Comparison of ENCODE assay signal across 23 mouse cellular contexts in genomic region chr4:137233632-137234031, GRCm38 (mm10). TPM values are rescaled to one million over a fixed set of nuclear protein-coding genes. Genes with fewer than 3 reads are reported as not detected.
"Had no signal": no experiment of that assay in that cellular context is flagged by ENCODE, and none has a peak within 500 bp of the region (broad histone marks: within the 10 kb centered on the region; RNA-seq: fewer than 3 reads in every experiment).

No protein-coding gene starts in this region.

- H3K27me3 ChIP-seq: liver, embryonic 15.5 days; lung, embryonic 15.5 days; midbrain, embryonic 12.5 days; neural tube, embryonic 13.5 days; neural tube, embryonic 15.5 days had no signal

- H3K9ac ChIP-seq: liver, embryonic 15.5 days; liver, postnatal 0 days; lung, embryonic 15.5 days; midbrain, embryonic 12.5 days; neural tube, embryonic 13.5 days; neural tube, embryonic 15.5 days had no signal

- H3K4me1 ChIP-seq: megakaryocyte, embryonic 14.5 days; midbrain, embryonic 12.5 days had no signal

- ATAC-seq: lung, postnatal 0 days; midbrain, embryonic 16.5 days had no signal

- DNase-seq: liver, postnatal 0 days; lung, adult 2 months; lung, postnatal 14 days; lung, postnatal 36 days; retina, postnatal 1 day; right cerebral cortex, adult 18-20 months; right cerebral cortex, postnatal 25 days; right cerebral cortex, postnatal 4 days; spleen, adult 18-20 months; thymus, adult 18-20 months; thymus, postnatal 14 days; thymus, postnatal 36 days had no signal

- H3K4me2 ChIP-seq: liver, embryonic 15.5 days; lung, embryonic 15.5 days; midbrain, embryonic 12.5 days; neural tube, embryonic 13.5 days; neural tube, embryonic 15.5 days had no signal

- H3K36me3 ChIP-seq: liver, embryonic 15.5 days; lung, embryonic 15.5 days; midbrain, embryonic 12.5 days; neural tube, embryonic 13.5 days; neural tube, embryonic 15.5 days had no signal

- H3K9me3 ChIP-seq: liver, embryonic 15.5 days; lung, embryonic 15.5 days; midbrain, embryonic 12.5 days; neural tube, embryonic 13.5 days; neural tube, embryonic 15.5 days had no signal

- H3K4me3 ChIP-seq: liver, embryonic 15.5 days; lung, embryonic 15.5 days; megakaryocyte, embryonic 14.5 days; midbrain, embryonic 12.5 days; myocyte; neural tube, embryonic 13.5 days; neural tube, embryonic 15.5 days had no signal

- H3K27ac ChIP-seq: liver, embryonic 15.5 days; lung, embryonic 15.5 days; macrophage; midbrain, embryonic 12.5 days; neural tube, embryonic 13.5 days; neural tube, embryonic 15.5 days had no signal

RNA-seq across cellular contexts. Expression of gene Wnt4, which starts 43.7 kb away (rescaled TPM):
- total RNA-seq: megakaryocyte progenitor cell, adult 5-6 weeks had no signal
- polyA plus RNA-seq: macrophage had no signal
